Mouse (Mus musculus): ENCODE measurements around the gene Prkaa2. TPM values are rescaled to one million over a fixed set of nuclear protein-coding genes. Genes with fewer than 3 reads are reported as not detected.
"Not testable (repeated sequence)": the region's sequence is repeated elsewhere in the genome, so short reads cannot be mapped to it uniquely, and the experiment has no call there.

Prkaa2 gene
- polyA plus RNA-seq, 1 experiment from 2014 or later, result 0.39 TPM

- WGBS, result 91% methylated on average over 1 of the region's 1 CpGs
- no peak for DNase-seq (ENCODE audit: low spot score)
- Histone ChIP-seq H3K4me1 (peaks cover 5% of the 10 kb centered on the region), H3K27me3 (ENCODE audit: low read depth, poor library complexity, severe bottlenecking) (no peaks in the 10 kb centered on the region), H3K4me3 (no peak overlapping the region), H3K9me3 (replicated peaks) (no peaks in the 10 kb centered on the region), H3K27ac (no peak overlapping the region), H3K36me3 (no peaks in the 10 kb centered on the region)
Observed at GRCm38 (mm10) chr4:105050041-105050440, 59.6 kb downstream of the Prkaa2 start.

GRCm38 (mm10) chr4:105034259-105034658, 75.4 kb downstream of the Prkaa2 start:
- H3K27ac ChIP-seq, result no peak overlapping the region
- H3K36me3 ChIP-seq, result no peaks in the 10 kb centered on the region
- H3K4me1 ChIP-seq, result no peaks in the 10 kb centered on the region
- H3K9me3 ChIP-seq (replicated peaks), result no peaks in the 10 kb centered on the region
- no peak overlapping the region for H3K4me3 ChIP-seq
- H3K27me3 ChIP-seq (ENCODE audit: low read depth, poor library complexity, severe bottlenecking), result no peaks in the 10 kb centered on the region
- no peak for DNase-seq (ENCODE audit: low spot score)

GRCm38 (mm10) chr4:105033153-105033552, 76.5 kb downstream of the Prkaa2 start:
- H3K36me3 ChIP-seq, result no peaks in the 10 kb centered on the region
- no peak for DNase-seq (ENCODE audit: low spot score)
- H3K27ac ChIP-seq, result no peak overlapping the region
- WGBS, result 59% methylated on average over 7 of the region's 7 CpGs
- H3K4me1 ChIP-seq, result no peaks in the 10 kb centered on the region
- no peak overlapping the region for H3K4me3 ChIP-seq
- H3K27me3 ChIP-seq (ENCODE audit: low read depth, poor library complexity, severe bottlenecking), result no peaks in the 10 kb centered on the region
- H3K9me3 ChIP-seq (replicated peaks), result no peaks in the 10 kb centered on the region

GRCm38 (mm10) chr4:105031104-105031503, 78.6 kb downstream of the Prkaa2 start:
- Histone ChIP-seq H3K36me3 (no peaks in the 10 kb centered on the region), H3K27me3 (ENCODE audit: low read depth, poor library complexity, severe bottlenecking) (no peaks in the 10 kb centered on the region), H3K4me3 (no peak overlapping the region), H3K27ac (no peak overlapping the region), H3K9me3 (replicated peaks) (no peaks in the 10 kb centered on the region), H3K4me1 (no peaks in the 10 kb centered on the region)
- WGBS, result 87% methylated on average over 8 of the region's 8 CpGs
- no peak for DNase-seq (ENCODE audit: low spot score)

GRCm38 (mm10) chr4:105027278-105027677, 82.4 kb downstream of the Prkaa2 start:
- Histone ChIP-seq H3K27me3 (ENCODE audit: low read depth, poor library complexity, severe bottlenecking) (no peaks in the 10 kb centered on the region), H3K4me1 (no peaks in the 10 kb centered on the region), H3K27ac (no peak overlapping the region), H3K9me3 (replicated peaks) (no peaks in the 10 kb centered on the region), H3K4me3 (no peak overlapping the region), H3K36me3 (no peaks in the 10 kb centered on the region)
- 81% methylated on average over 6 of the region's 6 CpGs for WGBS
- DNase-seq (ENCODE audit: low spot score), result no peak

- H3K9me3 ChIP-seq (replicated peaks), result no peaks in the 10 kb centered on the region
Observed at GRCm38 (mm10) chr4:105016006-105016613, 93.6 kb downstream of the Prkaa2 start.

GRCm38 (mm10) chr4:105015496-105015895, 94.2 kb downstream of the Prkaa2 start:
- WGBS, result 81% methylated on average over 6 of the region's 6 CpGs
- H3K4me3 ChIP-seq, result no peak overlapping the region
- no peak overlapping the region for H3K27ac ChIP-seq
- no peaks in the 10 kb centered on the region for H3K36me3 ChIP-seq
- no peak for DNase-seq (ENCODE audit: low spot score)
- no peaks in the 10 kb centered on the region for H3K9me3 ChIP-seq (replicated peaks)
- no peaks in the 10 kb centered on the region for H3K27me3 ChIP-seq (ENCODE audit: low read depth, poor library complexity, severe bottlenecking)
- no peaks in the 10 kb centered on the region for H3K4me1 ChIP-seq

More at GRCm38 (mm10) chr4:105016006-105016613, 93.6 kb downstream of the Prkaa2 start:
- no peak for DNase-seq (ENCODE audit: low spot score)
- Histone ChIP-seq H3K4me1 (no peaks in the 10 kb centered on the region), H3K27ac (no peak overlapping the region), H3K36me3 (no peaks in the 10 kb centered on the region), H3K27me3 (ENCODE audit: low read depth, poor library complexity, severe bottlenecking) (no peaks in the 10 kb centered on the region), H3K4me3 (no peak overlapping the region)
- WGBS, result 87% methylated on average over 4 of the region's 4 CpGs

- WGBS, result 95% methylated on average over 7 of the region's 7 CpGs
- no peak for DNase-seq (ENCODE audit: low spot score)
Observed at GRCm38 (mm10) chr4:105013718-105014117, 96.0 kb downstream of the Prkaa2 start.

GRCm38 (mm10) chr4:105007360-105008018, 102.2 kb downstream of the Prkaa2 start:
- WGBS, result 90% methylated on average over 4 of the region's 4 CpGs
- Histone ChIP-seq H3K9me3 (replicated peaks) (no peaks in the 10 kb centered on the region), H3K4me3 (no peak overlapping the region), H3K27ac (no peak overlapping the region), H3K4me1 (no peaks in the 10 kb centered on the region), H3K36me3 (no peaks in the 10 kb centered on the region), H3K27me3 (ENCODE audit: low read depth, poor library complexity, severe bottlenecking) (no peaks in the 10 kb centered on the region)
- DNase-seq (ENCODE audit: low spot score), result no peak

More at GRCm38 (mm10) chr4:105013718-105014117, 96.0 kb downstream of the Prkaa2 start:
- Histone ChIP-seq H3K4me1 (no peaks in the 10 kb centered on the region), H3K36me3 (no peaks in the 10 kb centered on the region), H3K9me3 (replicated peaks) (no peaks in the 10 kb centered on the region), H3K27me3 (ENCODE audit: low read depth, poor library complexity, severe bottlenecking) (no peaks in the 10 kb centered on the region), H3K4me3 (no peak overlapping the region), H3K27ac (no peak overlapping the region)

- H3K4me3 ChIP-seq; H3K27ac ChIP-seq; H3K36me3 ChIP-seq; H3K27me3 ChIP-seq (ENCODE audit: low read depth, poor library complexity, severe bottlenecking); DNase-seq (ENCODE audit: low spot score); H3K9me3 ChIP-seq (replicated peaks); H3K4me1 ChIP-seq: not testable (repeated sequence)
- WGBS, result 86% methylated on average over 12 of the region's 12 CpGs
Observed at GRCm38 (mm10) chr4:105004649-105005048, 105.0 kb downstream of the Prkaa2 start.

GRCm38 (mm10) chr4:105004135-105004534, 105.6 kb downstream of the Prkaa2 start:
- Histone ChIP-seq H3K27me3 (ENCODE audit: low read depth, poor library complexity, severe bottlenecking) (no peaks in the 10 kb centered on the region), H3K36me3 (no peaks in the 10 kb centered on the region), H3K27ac (no peak overlapping the region), H3K4me3 (no peak overlapping the region), H3K4me1 (no peaks in the 10 kb centered on the region), H3K9me3 (replicated peaks) (no peaks in the 10 kb centered on the region)
- no peak for DNase-seq (ENCODE audit: low spot score)
- 88% methylated on average over 8 of the region's 8 CpGs for WGBS

GRCm38 (mm10) chr4:105001736-105002135, 108.0 kb downstream of the Prkaa2 start:
- Histone ChIP-seq H3K27ac (no peak overlapping the region), H3K27me3 (ENCODE audit: low read depth, poor library complexity, severe bottlenecking) (no peaks in the 10 kb centered on the region), H3K36me3 (no peaks in the 10 kb centered on the region), H3K9me3 (replicated peaks) (no peaks in the 10 kb centered on the region), H3K4me1 (no peaks in the 10 kb centered on the region), H3K4me3 (no peak overlapping the region)
- WGBS, result 59% methylated on average over 1 of the region's 1 CpGs
- no peak for DNase-seq (ENCODE audit: low spot score)

GRCm38 (mm10) chr4:104999702-105000101, 110.0 kb downstream of the Prkaa2 start:
- no peaks in the 10 kb centered on the region for H3K4me1 ChIP-seq
- H3K27ac ChIP-seq, result no peak overlapping the region
- no peak overlapping the region for H3K4me3 ChIP-seq
- WGBS, result 78% methylated on average over 5 of the region's 5 CpGs
- no peaks in the 10 kb centered on the region for H3K36me3 ChIP-seq
- H3K27me3 ChIP-seq (ENCODE audit: low read depth, poor library complexity, severe bottlenecking), result no peaks in the 10 kb centered on the region
- DNase-seq (ENCODE audit: low spot score), result no peak
- H3K9me3 ChIP-seq (replicated peaks), result no peaks in the 10 kb centered on the region

Measured in limb, embryonic 10.5 days (tissue).